Mouse (Mus musculus) leukemia stem cell, adult 10-12 weeks (primary cell): ENCODE results near the gene Fam180a. TPM values are rescaled to one million over a fixed set of nuclear protein-coding genes. Genes with fewer than 3 reads are reported as not detected.

ENCODE experiments used
- polyA plus RNA-seq: library from polyadenylated mRNA; stranded (reverse); fragments of >175 nt; gene quantifications from 2 replicates; pipeline ENCODE4 v1.2.3, GENCODE M21; 2012; ENCODE audit warnings: low replicate concordance

Gene Fam180a
- not detected in 2 replicates for polyA plus RNA-seq

GRCm38 (mm10) chr6:35326111-35326515 lies at the start of gene Fam180a:
TSS of gene Fam180a (minus strand) at chr6:35326141.

GRCm38 (mm10) chr6:35308037-35308436 lies 17.9 kb downstream of the Fam180a start, which contains the start of gene Slc13a4:
TSS of gene Slc13a4 (minus strand) at chr6:35308131.

Other genes starting within 250 kb of the Fam180a start
- 2.0 and 15.8 TPM in 2 replicates for gene Cnot4, start 192.4 kb downstream of the Fam180a start, polyA plus RNA-seq
- 0.65 and 7.9 TPM in 2 replicates for gene Nup205, start 148.7 kb downstream of the Fam180a start, polyA plus RNA-seq
- gene Slc13a4, start 18.0 kb downstream of the Fam180a start, polyA plus RNA-seq, result not detected in 2 replicates
- 212 and 331 TPM in 2 replicates for gene Mtpn, start 213.7 kb upstream of the Fam180a start, polyA plus RNA-seq